Mouse (Mus musculus) stomach, postnatal 0 days (tissue): ENCODE results near the gene Stpg4.

Experiments
- CTCF ChIP-seq: IDR thresholded peaks from 2 replicates; pipeline ENCODE4 v1.5.1; 2016; ENCODE audit warnings: antibody characterized with exemption, low read depth, mild to moderate bottlenecking, moderate library complexity
- EP300 ChIP-seq: optimal IDR thresholded peaks from 2 replicates; pipeline ENCODE3; 2016; ENCODE audit warnings: antibody characterized with exemption

GRCm38 (mm10) chr17:87405576-87405975 lies 22.0 kb downstream of the Stpg4 start:
- TF ChIP-seq CTCF (no peak), EP300 (no peak)
